24 mouse cellular contexts compared by ENCODE assay signal in genomic region chr13:11455113-11455512, GRCm38 (mm10).
"Had no signal": no experiment of that assay in that cellular context is flagged by ENCODE, and none has a peak within 500 bp of the region (broad histone marks: within the 10 kb centered on the region; RNA-seq: fewer than 3 reads in every experiment).

No protein-coding gene starts in this region.

- DNase-seq: gastrocnemius, adult 2 months; gastrocnemius, postnatal 10 days; gastrocnemius, postnatal 25 days; heart, adult 18-20 months; heart, postnatal 10 days; heart, postnatal 4 days; kidney, adult 18-20 months; kidney, adult 8-10 months; kidney, postnatal 10 days; kidney, postnatal 25 days; kidney, postnatal 4 days; liver; liver, embryonic 13.5 days had no signal

- H3K4me2 ChIP-seq: heart, embryonic 12.5 days; hindbrain, embryonic 12.5 days; intestine, embryonic 15.5 days; limb, embryonic 12.5 days; liver, embryonic 13.5 days; liver, embryonic 15.5 days had no signal

- H3K9ac ChIP-seq: heart, embryonic 12.5 days; hindbrain, embryonic 12.5 days; intestine, embryonic 15.5 days; limb, embryonic 12.5 days; liver, embryonic 13.5 days; liver, embryonic 15.5 days had no signal

- H3K36me3 ChIP-seq: heart, embryonic 10.5 days; heart, embryonic 12.5 days; hindbrain, embryonic 12.5 days; intestine, embryonic 15.5 days; limb, embryonic 10.5 days; limb, embryonic 12.5 days; liver, embryonic 13.5 days; liver, embryonic 15.5 days had no signal

- H3K27me3 ChIP-seq: heart, embryonic 12.5 days; hindbrain, embryonic 12.5 days; intestine, embryonic 15.5 days; limb, embryonic 12.5 days; liver, embryonic 13.5 days; liver, embryonic 15.5 days had no signal

- ATAC-seq: inflammation-experienced regulatory T-cells, adult 6 months; intestine, embryonic 15.5 days; intestine, postnatal 0 days had no signal

- H3K27ac ChIP-seq: gastrocnemius, adult 2 months; heart, embryonic 10.5 days; hindbrain, embryonic 12.5 days; intestine, embryonic 15.5 days; layer of hippocampus, adult 2 months; left cerebral cortex, adult 2 months; limb, embryonic 10.5 days; limb, embryonic 12.5 days; liver, embryonic 13.5 days; liver, embryonic 15.5 days had no signal

- H3K4me3 ChIP-seq: gastrocnemius, adult 2 months; heart, embryonic 10.5 days; heart, embryonic 12.5 days; hindbrain, embryonic 12.5 days; intestine, embryonic 15.5 days; layer of hippocampus, adult 2 months; left cerebral cortex, adult 2 months; limb, embryonic 10.5 days; limb, embryonic 12.5 days; liver, embryonic 13.5 days; liver, embryonic 15.5 days had no signal

- H3K9me3 ChIP-seq: heart, embryonic 10.5 days; heart, embryonic 12.5 days; hindbrain, embryonic 12.5 days; intestine, embryonic 15.5 days; limb, embryonic 10.5 days; limb, embryonic 12.5 days; liver, embryonic 13.5 days; liver, embryonic 15.5 days had no signal

- H3K4me1 ChIP-seq: hindbrain, embryonic 12.5 days; intestine, embryonic 15.5 days; limb, embryonic 10.5 days; limb, embryonic 12.5 days; liver, embryonic 13.5 days; liver, embryonic 15.5 days had no signal
